Mouse (Mus musculus): ENCODE measurements around the gene Cldn7.

GRCm38 (mm10) chr11:69919053-69919452 lies 45.5 kb upstream of the Cldn7 start:
- TF ChIP-seq POLR2A (IDR thresholded peaks at IDR 0.05; ENCODE audit: insufficient read depth, low read depth, low read length), result no peak
- no peak for TF ChIP-seq CTCF (IDR thresholded peaks at IDR 0.05; ENCODE audit: insufficient read depth, low read depth, low read length)
